Mouse (Mus musculus) lung, postnatal 10 days (tissue): ENCODE data around the gene Basp1.
A peak's percentile ranks its signal among the peaks of the same experiment; 100 is the strongest.
"Not testable (repeated sequence)": the region's sequence is repeated elsewhere in the genome, so short reads cannot be mapped to it uniquely, and the experiment has no call there.

Experiments
- DNase-seq: peaks from one replicate; pipeline ENCODE4 v3.0.0; 2021

Gene Basp1

DNA sequence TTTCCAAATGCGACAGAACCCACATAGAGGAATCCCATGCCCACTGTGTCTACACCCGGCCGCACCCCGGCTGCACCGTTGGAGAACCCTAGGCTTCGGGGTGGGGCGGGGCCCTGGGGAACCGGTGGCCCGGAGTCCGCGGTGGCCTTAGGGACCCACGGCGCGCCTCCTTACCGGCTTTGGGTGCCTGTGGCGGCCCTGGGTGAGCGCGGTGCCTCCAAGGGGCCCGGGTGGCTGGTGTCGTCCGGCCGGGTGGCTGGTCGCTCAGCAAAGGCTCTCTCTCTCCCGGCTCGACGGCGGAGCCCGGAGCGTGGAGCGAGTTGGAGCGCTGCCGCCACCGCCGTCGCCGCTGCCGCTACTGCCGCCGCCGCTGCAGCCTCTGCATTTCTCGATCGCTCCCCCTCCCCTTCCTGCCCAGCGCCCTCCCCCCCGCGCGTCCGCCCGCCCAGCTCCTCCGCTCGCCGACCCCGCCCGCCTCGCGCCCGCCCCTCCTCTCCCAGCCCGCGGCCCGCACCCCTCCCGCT lies at the start of gene Basp1:
Basp1 (minus strand) TSS at position 387 of the 524 bp plus-strand sequence.
- DNase-seq: peak; percentile 71

DNA sequence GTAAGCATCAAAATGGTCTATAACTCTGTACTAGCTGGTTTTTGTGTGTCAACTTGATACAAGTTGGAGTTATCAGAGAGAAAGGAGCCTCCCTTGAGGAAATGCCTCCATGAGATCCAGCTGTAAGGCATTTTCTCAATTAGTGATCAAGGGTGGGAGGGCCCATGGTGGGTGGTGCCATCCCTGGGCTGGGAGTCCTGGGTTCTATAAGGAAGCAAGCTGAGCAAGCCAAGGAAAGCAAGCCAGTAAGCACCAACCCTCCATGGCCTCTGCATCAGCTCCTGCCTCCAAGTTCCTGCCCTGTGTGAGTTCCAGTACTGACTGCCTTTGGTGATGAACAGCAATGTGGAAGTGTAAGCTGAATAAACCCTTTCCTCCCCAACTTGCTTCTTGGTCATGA lies 49.5 kb upstream of the Basp1 start:
- not testable (repeated sequence) for DNase-seq

DNA sequence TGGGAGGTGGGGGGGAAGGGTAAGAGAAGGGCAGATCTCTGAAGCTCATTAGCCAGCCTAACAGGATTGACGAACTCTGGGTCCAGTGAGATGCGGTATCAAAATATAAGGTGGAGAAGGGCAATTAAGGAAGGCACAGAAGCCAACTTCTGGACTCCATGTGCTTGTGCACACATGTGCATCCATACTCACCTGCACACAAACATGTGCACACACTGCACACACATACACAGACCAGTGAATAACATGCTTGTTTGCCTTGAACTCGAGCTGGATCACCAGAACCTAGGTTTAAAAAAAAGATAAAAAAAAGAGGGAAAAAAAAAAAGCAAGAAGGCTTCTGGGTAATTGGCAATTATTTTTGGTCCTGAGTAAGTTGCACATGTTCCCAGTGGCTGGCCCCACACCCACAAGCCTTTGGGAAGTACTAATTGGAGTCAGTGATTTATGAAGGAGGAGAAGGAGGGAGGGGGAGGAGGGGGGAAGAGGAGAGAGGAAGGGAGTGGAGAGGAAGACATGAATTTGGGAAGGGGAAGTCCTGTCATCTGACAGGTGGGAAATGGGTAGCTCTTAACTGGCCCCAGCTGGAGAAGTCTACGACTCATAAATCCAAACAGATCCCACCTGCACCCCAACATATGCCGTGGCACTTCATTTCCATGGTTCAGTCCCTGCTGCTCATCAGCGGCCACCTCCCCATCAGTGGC lies 48.6 kb upstream of the Basp1 start:
- DNase-seq: no peak

DNA sequence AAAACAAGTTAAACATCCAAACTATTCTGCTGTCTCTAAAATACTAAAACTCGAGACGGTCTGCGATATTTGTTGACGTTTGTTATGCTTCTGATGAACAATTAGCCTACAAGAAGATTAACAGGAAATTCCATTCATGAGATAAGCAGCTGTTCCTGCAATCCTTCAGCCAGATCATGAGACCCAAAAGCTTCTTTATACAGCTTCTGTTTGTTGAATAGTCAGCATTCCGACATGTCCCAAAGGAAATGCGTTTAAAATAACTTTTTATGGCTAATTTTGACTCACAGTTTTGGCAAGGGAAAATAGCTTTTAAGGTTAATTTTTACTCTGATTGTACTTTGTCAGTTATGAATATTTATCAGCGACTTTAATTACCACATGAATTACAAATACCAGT lies 46.3 kb upstream of the Basp1 start:
- DNase-seq: peak; percentile 51

DNA sequence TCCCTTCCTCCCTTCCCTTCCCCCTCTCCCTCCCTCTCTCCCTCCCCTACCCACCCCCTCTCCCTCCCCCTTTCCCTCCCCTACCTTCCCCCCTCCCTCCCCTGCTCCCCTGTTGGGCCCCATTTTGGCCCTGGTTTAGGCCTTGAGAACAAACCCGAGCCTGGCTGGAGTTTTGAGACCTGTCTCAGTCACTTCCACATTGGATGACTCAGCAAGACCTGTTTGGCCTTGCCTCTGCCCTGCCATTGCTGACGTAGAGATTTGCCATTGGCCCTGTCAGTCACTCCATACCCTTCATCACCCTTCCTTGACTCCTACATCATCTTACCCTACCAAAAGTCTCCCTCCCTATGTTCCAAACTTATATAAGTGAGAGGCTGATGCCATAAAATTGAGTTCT lies 43.9 kb upstream of the Basp1 start:
- no peak for DNase-seq

DNA sequence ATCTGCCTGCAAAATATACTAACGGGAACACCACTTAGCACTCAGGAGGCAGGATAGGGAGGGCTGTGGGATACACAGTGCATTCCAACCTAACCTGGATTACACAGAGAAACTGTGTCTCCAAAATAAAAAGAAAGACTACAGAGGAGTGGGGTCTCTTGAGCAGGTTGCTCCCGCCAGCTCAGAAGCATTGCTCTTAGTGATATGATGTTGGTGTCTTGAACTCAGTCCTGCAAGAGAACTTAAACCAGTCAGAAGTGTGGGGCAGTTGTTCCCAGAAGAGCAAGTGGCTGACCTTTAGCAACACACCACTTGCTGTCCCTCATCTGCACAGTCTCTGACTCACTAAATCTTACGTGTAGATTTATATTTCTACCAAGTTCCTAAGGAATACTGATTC lies 40.0 kb upstream of the Basp1 start:
- DNase-seq: no peak

DNA sequence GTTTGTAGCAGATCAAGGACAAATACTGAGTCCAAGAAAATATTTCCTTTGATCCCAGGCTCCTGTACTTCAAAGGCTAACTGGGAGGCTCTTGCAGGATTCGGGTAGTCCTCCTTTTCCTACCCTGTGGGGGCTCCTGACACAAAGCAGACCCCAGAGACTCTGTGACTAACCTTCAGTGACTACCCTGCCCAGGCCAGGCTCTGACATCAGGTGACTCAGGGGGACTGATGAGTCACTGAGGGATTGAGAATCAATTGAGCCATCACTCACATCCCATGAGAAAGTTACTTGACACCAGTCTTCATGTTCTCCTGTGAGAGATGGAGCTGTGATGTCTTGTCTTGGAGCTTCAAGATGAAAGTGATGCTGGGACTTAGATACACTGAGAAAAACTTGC lies 35.8 kb upstream of the Basp1 start:
- no peak for DNase-seq

DNA sequence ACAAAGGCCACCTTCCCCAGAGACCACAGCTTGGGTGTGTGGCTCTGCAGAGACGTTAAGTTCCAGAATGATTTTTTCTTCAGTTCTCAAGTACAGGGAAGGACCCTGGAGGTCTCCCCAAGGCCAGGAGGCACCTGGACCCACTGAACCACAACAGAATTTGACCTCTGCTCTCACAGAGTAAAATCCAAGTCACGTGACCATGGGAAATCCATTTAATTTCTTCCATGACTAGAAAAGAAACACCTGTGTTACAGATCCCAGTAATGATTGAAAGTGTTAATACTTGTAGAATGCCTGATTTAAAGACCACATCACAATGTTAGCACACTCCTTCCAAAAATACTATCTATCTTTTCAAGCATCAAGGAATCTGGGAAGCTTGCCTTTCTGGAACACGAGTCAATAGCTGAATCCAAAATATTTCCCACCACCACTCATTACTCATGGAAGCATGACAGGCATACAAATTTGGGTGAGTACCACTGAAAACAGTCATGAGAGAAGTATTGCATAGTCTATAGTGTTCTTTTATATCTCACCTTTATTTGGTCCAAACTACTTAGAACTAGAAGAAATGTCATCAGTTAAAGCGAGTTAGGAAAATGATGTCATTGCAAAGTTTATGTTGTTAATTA lies 35.3 kb upstream of the Basp1 start:
- no peak for DNase-seq

DNA sequence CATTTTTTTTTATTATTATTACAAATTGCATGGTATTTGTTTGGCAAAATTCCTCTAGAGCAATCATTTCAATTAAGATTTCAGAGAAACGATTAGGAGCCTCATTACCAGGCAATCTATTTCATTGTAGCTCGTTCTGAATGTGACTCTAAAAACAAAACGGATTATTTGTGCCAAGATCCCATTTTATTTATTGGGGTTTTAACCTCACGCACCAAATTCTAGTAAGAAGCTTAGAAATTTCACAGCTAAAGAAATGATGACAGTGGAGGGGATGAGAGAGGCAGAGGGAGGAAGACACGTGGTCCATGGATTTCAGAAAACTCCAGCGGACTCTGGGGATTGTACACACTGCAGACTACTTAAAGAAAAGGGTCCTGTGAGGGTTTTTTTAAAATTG lies 33.6 kb upstream of the Basp1 start:
- DNase-seq: no peak

DNA sequence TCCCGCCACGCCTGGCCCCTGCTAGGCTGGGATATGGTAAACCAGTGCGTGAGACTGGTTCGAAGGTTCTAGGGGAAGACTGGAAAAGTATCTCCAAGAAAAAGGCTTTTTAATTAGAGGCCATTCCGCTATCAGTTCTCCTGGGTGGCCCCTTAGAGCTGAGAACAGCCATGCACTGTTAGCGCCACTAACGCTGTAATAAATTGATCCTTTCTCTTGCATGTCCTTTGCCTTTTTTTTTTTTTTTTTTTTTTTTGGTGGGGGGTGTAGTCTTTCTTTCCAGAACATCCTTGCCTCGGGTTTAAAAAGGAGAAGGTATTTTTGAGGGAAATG lies 32.6 kb upstream of the Basp1 start:
- no peak for DNase-seq

DNA sequence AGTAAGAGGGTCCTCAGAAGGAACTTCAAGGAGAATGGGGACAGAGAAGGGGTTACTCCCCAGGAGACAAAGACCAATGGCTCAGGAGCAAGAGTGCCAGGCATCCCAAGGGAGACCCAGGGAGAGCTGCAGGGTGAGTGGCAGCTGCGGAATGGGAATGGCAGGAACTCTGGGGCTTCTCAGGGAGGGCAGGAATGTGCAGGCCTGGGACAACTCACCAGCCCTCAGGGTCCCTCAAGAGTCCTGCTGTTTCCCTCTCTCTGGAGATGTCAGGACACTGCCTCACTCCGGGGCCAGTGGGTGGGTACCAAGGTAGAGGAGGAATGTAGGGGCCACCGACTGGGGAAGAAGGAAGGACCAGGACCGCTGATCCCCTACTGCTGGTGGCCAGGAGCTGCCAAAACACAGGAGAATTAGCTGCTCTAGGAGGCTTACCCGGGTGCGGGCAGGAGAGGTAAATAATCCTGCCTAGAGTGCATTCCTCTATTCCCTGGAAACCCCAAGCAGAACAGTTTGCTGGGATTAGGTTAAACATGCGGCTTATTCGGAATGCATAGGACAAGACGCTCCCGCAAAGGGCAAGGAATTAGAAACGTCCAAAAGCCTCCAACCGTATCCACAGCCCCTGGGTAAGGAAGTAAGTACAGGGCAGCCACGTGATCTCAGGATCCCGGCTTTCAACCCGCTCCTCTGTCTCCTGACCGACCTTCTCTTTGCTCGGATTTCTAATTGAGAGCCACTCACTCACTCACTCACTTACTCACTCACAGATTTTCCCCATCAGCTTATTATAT lies 32.0 kb upstream of the Basp1 start:
- DNase-seq: no peak

DNA sequence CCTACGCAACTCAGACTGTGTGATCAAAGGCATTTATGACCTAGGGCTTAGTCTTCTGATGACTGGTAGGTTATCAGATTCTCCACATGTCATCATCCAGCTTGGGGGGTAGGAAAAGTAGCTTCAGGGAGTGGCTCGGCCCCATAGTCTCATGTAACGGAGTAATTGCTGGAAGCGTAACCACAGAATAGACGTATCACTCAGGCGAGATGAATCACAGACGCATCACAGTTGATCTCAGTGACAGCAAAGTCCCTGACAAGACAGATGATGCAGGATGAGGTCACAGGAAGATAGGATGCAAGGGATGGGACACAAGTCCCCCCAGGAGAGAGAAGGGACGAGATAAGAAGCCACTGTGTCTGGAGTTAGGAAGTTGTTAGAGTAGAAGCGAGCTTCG lies 30.6 kb upstream of the Basp1 start:
- no peak for DNase-seq

DNA sequence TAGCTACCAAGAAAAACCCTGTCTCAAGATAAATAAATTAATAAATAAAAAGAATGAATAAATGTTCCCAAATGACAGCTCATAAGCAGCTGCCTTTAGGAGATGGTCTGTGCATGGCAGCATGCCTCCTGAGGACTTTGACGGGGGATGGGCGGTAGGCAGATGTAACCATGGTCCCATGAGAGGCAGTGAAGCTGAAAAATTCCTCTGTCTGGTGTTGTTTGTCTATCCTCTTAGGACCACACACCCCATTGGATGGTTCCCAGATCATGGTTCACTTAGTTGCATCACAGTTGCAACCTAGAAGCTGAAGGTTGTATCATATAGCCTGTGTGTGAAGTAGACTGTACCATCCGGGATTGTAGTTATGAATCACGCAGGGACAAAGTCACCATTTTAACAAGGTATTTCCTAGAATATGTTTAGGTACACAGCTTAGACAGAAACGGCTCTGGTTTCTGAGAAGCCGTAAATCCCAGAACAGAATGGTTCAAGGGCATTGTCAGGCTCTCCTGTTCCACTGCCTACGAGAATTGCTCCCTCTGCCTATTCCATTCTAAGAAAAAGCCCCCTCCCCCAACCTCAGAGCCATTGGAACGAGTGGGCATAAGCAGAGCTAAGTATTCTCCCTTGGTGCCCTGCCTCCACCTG lies 29.7 kb upstream of the Basp1 start:
- no peak for DNase-seq

DNA sequence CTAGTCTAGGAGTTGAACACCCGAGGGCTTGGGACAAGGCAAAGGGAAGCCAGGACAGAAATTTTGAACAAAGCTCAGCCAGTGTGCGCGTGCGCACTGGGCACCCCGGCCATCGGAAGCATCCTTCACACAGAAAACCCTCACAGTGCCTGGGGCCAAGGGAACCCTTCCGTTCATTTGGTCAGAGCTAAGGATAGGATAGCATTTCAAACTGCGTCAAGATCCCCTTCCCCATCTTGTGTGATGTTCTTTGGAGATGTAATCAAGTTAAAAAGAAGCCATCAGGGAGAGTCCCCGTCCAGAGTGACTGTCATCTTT lies 28.3 kb upstream of the Basp1 start:
- no peak for DNase-seq

DNA sequence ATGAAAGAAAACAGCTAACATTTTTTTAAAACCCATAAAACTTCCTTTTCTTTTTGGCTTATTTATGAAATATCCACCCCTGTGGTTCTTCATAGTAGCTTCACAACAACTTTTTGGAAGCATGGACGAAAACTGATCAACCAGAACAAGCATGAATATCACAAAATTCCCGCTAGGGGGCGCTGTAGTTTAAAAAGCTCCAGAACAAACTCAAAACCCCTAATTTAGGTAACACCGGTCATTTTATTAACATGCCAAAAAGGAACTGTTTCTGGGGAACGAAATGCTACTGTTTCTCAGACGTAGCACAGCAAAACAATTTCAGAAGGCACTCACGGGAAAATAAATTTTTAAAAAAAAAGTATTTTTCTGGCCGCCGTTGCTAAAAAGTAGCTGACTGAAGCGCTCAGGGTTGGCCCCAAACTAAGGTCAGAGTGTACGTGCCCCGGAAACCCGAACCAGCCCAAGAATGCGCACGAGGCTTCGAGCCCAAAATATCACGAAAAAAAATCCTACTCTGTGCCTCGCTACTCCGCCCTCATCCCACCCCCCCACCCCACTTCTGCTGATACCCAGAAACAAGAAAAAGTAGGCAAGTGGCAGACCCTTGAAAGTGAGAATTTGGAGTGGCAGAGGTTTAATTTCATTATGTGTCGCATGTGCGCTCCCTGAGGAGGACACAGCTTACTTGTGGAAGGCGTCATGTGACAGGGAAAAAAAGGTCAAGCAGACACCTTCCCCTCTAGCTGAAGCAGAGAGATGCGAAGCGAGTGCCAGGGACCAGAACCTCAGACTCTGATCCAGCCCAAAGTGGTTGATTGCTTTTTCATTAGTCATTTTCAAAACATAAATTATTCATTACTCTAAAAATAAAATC lies 27.7 kb upstream of the Basp1 start:
- peak; percentile 84 for DNase-seq

DNA sequence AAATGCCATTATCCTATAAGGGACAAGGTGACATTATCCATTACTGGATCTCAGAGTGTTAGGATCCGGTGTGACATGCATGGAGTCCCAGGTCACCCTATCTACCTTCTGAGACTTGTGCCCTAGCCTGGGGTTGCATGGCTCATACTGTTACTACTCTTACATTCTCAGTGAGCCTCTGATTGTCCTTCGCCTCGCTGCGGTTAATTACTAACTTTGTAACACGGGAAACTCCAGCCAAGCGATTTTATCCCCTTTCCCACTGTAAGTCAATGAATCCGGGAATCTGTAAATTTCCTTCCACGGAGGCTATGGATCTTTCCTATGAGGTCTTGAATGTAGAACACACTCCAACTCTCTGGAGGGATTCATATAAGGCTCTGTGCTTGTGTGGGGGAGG lies 26.8 kb upstream of the Basp1 start:
- no peak for DNase-seq

DNA sequence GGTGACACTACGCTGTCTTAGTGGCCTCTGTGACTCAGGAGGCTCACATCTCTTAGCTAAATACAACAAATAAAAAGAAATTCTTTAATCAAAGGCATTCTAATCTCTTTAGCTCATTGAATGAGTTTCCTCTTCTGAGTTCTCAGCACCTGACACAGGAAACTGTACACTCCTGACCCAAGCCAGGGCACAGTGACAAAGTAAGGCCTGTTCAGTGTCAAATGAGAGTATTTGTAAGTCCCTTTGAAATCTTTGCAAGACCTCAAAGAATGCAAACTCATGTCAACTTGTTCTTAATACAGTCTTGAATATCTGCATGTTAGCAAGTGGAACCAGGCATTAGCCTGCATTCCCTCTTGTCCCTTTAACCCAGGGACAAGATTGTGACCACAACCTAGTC lies 18.8 kb upstream of the Basp1 start:
- DNase-seq: no peak

DNA sequence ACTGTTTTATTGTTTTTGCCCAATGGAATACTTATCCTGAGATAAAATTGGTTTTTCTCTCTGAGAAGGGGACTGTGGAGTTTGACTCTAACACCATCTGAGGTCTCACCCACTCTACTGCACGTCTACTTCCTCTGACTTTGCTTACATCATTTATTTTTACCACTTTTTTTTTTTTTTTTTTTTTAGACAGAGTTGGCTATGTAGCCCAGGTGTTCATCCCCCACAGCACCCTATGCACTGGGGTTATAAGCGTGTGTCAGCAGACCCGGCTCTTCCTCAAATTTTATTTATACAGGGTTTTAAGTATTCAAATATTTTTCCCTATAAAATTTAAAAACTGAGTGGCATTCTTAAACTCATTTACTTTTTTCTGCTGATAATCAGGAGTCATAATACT lies 16.6 kb upstream of the Basp1 start:
- DNase-seq: no peak

DNA sequence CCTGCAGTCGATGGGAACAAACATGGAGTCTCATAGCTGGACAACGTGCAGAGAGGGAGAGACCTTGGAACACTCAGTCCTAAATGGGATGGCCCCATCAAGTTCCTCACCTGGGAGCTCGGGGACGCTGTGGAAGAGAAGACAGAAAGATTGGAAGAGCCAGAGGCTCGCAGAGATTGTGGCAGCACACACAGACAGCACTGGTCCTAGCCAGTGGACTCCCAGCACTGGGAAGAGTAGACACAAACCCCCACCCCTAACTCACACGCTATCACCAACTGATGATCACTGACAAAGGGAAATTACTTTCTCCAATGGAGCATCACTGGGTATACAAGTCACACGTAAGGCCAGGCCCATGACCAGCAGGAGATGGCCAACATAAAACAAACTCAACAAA lies 15.4 kb upstream of the Basp1 start:
- DNase-seq: no peak

DNA sequence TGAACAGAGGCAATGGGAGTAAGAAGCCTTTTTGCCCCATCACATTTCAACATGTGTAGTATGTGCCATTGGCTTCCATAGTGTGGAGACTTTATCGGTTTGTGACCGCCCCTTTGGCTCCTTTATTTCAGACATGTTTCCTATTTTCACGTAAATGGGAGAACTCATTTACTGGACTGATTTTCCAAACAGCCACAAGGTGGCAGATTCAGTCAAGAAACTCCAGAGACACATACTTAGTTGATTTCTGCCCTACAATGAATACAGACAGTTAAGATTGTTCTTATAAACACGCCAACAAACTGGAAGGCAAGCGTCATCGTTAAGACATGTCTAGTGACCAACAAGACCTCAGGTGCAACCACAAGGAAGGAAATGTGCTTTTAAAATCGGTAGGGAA lies 15.0 kb upstream of the Basp1 start:
- DNase-seq: peak; percentile 65

DNA sequence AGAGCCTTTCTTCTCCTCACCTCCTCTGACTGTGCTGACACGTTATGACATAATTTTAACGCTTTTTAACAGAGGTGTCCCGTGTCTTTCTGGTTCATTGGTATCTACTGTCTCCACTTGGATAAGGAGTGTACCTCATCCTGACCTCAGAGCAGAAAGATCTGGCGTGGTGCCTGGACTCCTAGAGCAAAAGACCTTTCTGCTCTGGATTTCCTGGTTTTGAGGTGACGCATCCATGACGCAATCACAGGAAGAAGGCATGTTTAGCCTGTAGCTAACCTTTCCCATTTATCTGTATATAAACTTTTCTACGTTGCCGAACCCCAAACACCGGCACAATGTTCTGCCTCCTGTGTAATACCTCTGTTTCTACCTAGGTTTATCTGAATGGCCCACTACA lies 6.7 kb upstream of the Basp1 start:
- DNase-seq: no peak

DNA sequence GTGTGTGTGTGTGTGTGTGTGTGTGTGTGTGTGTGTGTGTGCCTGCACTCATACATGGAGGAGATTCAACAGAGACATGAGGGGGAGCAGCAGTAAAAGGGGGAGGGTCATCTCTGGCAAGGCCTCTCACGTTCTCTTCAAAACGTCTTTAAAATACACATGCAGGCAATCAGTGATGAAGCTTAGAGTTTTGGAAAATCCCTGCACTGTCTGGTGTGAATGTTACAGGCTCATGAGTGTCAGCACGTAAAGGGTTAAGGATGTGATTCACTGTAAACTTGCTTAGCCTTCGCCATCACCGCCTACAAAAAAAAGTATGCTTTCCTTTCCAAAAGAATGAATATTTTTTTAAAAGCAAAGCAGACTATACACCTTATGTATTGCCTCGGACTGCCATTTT lies 2.8 kb upstream of the Basp1 start:
- DNase-seq: no peak

DNA sequence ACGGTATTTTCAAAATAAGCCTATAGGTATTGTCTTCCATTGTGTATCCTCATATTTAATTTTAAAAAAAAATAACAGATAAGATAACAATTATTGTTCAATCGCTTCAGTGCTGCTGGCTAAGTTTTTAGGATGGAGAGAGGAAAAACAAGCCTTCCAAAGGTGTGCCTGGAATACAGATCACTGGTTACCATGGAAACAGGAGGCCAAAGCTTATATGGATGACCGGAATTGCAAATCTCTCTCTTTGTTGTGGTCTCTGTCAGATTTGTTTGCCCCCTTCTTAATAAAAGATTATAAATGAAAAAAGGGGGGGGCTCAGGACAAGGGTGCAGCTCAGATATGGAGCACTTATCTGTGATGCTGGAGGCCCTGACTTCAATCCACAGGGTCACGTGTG lies 2.4 kb upstream of the Basp1 start:
- no peak for DNase-seq
